Mouse (Mus musculus): ENCODE data around the gene Gm2000. TPM values are rescaled to one million over a fixed set of nuclear protein-coding genes. Genes with fewer than 3 reads are reported as not detected.
"Not testable (repeated sequence)": the region's sequence is repeated elsewhere in the genome, so short reads cannot be mapped to it uniquely, and the experiment has no call there.

Gene Gm2000
- 884 and 933 TPM in 2 replicates for polyA plus RNA-seq (2016; fragmentation: Nextera tagmentation; extraction: Ambion mirVana)

DNA sequence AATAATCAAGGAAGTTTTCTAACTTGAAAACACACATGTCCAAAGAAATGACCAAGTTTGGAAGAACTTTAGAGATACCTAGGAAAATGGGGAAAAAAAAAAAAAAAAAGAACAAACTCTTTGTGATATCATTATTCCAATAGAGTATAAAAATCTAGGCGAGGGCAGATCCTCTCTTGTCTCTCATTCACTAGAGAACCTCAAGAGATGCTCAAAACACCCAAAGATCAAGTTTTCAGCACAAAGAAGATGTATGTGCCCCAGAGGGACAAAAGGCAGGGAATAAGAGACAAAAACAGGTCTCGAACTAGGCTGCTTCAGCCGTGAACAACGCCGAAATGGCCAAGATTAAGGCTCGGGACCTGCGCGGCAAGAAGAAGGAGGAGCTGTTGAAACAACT is at the start of gene Gm2000:
Gene Gm2000, plus strand, starts transcription at position 301 of the 400 bp plus-strand sequence.
- Histone ChIP-seq H3K27me3 (replicated peaks; ENCODE audit: low read depth, poor library complexity, severe bottlenecking) (no peaks in the 10 kb centered on the region), H3K9me3 (0 out of 2 replicates have a peak, but pooled peaks cover 4% of the 10 kb centered on the region), H3K36me3 (replicated peaks) (no peaks in the 10 kb centered on the region), H3K4me1 (no peaks in the 10 kb centered on the region), H3K4me3 (no peak within 1 kb of the TSS), H3K27ac (replicated peaks) (no peak within 1 kb of the TSS)
- DNase-seq (ENCODE audit: low spot score), result no peak
- 90% methylated on average over 8 of the region's 8 CpGs for WGBS

DNA sequence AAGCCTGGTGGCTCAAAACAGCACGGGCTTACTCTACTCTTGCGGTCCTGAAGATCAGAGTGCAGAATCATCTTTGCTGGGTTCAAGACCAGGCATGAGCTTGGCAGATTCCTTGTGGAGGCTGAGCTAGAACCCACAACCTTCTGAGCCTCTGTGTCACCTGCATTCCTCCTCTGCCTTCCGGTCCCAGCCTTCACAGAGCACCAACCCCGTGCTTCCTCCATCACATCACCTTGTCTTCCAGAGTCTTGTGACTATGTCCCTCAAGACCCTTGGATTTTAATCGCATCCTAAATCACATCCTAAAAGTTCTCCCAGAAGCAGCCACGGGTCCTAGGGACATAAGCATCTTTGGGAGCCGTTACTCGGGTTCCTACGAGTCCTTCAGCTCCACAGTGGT is 42.7 kb upstream of the Gm2000 start:
- H3K4me3 ChIP-seq, result no peak overlapping the region
- no peak for DNase-seq (ENCODE audit: low spot score)
- WGBS, result 90% methylated on average over 9 of the region's 9 CpGs
- H3K27me3 ChIP-seq (replicated peaks; ENCODE audit: low read depth, poor library complexity, severe bottlenecking), result no peaks in the 10 kb centered on the region
- no peaks in the 10 kb centered on the region for H3K36me3 ChIP-seq (replicated peaks)
- no peaks in the 10 kb centered on the region for H3K9me3 ChIP-seq
- no peak overlapping the region for H3K27ac ChIP-seq (replicated peaks)
- no peaks in the 10 kb centered on the region for H3K4me1 ChIP-seq

DNA sequence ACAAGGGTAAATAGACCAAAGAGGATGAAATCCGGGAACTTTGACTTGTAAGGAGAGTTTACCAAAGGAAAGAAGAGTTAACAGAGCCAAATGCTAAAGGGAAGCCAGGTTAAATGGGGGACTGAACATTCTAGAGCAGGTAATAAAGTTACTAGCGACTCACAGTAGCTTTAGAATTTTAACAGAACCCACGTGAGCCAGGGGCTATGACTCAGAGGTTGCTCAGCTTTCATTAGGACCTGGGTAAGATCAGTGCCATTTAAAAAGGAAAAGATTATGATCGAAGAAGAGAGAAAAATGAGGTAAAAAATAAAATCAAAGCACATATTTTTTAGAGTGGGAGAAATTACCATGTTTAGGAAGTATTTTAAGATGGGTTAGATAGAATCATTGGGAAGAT is 25.0 kb upstream of the Gm2000 start:
- 83% methylated on average over 4 of the region's 4 CpGs for WGBS
- no peaks in the 10 kb centered on the region for H3K9me3 ChIP-seq
- no peak overlapping the region for H3K27ac ChIP-seq (replicated peaks)
- H3K4me3 ChIP-seq, result no peak overlapping the region
- DNase-seq (ENCODE audit: low spot score), result no peak
- H3K27me3 ChIP-seq (replicated peaks; ENCODE audit: low read depth, poor library complexity, severe bottlenecking), result no peaks in the 10 kb centered on the region
- no peaks in the 10 kb centered on the region for H3K4me1 ChIP-seq
- H3K36me3 ChIP-seq (replicated peaks), result no peaks in the 10 kb centered on the region

DNA sequence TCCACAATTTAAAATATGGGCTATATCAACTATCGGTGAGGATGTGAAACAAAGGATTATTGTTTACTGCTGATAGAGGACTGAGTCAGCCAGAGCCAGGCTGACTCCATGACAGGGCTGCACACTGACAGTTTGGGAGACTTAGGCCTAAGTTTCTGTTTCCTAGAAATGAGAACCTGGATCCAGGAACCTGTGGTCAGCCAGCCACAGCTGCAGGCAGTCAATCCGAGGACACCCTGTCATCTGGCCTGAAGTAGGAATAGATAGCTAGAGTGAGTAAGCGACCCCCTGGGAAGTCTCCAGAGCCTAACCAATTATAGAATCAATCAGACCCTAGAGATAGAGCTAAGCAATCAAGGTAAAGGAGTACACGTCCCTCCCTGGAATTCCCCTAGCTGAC is 21.4 kb upstream of the Gm2000 start:
- Histone ChIP-seq H3K4me1 (no peaks in the 10 kb centered on the region), H3K27me3 (replicated peaks; ENCODE audit: low read depth, poor library complexity, severe bottlenecking) (no peaks in the 10 kb centered on the region), H3K36me3 (replicated peaks) (no peaks in the 10 kb centered on the region), H3K4me3 (no peak overlapping the region), H3K27ac (replicated peaks) (no peak overlapping the region), H3K9me3 (no peaks in the 10 kb centered on the region)
- 63% methylated on average over 4 of the region's 4 CpGs for WGBS
- DNase-seq (ENCODE audit: low spot score), result no peak

DNA sequence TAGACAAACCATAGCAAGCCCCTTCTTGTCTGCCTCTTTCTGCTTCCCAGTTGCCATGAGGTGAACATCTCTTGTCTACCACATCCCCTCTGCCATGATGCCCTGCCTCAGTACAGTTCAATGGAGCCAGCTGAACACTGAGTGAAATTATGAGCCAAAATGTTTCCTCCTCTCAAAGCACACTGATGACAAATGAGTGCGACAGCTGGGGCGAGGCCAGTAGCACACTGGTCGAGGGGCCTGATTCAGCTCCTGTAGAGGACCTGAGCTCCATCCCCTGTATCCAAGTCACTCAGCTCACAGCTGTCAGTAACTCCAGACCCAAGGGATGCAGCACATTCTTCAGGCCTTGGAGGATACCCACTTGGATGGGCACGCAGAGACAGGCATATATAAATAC is 20.2 kb upstream of the Gm2000 start:
- Histone ChIP-seq H3K36me3 (replicated peaks) (no peaks in the 10 kb centered on the region), H3K4me3 (no peak overlapping the region), H3K27me3 (replicated peaks; ENCODE audit: low read depth, poor library complexity, severe bottlenecking) (no peaks in the 10 kb centered on the region), H3K4me1 (no peaks in the 10 kb centered on the region), H3K27ac (replicated peaks) (no peak overlapping the region), H3K9me3 (no peaks in the 10 kb centered on the region)
- 90% methylated on average over 4 of the region's 4 CpGs for WGBS
- DNase-seq (ENCODE audit: low spot score), result no peak

DNA sequence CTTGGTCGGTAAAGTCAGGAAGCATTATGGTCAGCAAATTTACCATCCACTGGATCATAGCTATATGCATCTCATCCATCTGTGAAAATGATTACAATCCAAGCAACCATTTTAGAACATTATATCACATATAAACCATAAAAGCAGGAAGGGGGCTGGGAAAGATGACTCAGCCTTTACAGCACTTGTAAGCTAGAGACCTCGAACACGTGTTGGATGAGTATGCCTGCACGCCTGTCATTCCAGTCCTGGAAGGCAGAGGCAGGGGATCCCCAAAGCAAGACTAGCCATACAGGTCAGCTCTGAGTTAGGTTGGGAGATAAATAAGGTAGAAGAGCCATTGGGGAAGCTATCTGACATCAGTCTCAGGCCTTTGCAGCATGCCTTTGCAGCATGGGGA is 16.8 kb upstream of the Gm2000 start:
- Histone ChIP-seq H3K9me3 (no peaks in the 10 kb centered on the region), H3K27me3 (replicated peaks; ENCODE audit: low read depth, poor library complexity, severe bottlenecking) (no peaks in the 10 kb centered on the region), H3K4me1 (no peaks in the 10 kb centered on the region), H3K4me3 (no peak overlapping the region), H3K36me3 (replicated peaks) (no peaks in the 10 kb centered on the region), H3K27ac (replicated peaks) (no peak overlapping the region)
- no peak for DNase-seq (ENCODE audit: low spot score)
- 84% methylated on average over 4 of the region's 4 CpGs for WGBS

DNA sequence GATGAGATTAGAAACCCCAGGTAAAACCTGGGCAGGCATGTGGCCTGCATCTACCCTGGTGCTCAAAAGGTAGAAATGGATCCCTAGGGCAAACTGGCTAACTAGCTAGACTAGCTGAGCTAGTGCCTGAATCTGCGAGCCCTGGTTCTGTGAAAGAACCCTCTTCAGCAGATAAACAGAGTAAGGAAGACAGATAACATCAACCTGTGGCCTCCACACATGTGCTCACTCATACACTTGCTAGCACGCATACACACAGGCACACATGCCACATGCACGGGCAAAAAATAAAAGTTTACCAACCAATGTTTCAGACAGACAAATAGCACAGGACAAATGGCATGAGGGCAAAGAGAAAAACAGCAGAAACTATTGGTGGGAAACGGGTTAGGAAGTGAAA is 15.4 kb upstream of the Gm2000 start:
- WGBS, result 83% methylated on average over 4 of the region's 4 CpGs

DNA sequence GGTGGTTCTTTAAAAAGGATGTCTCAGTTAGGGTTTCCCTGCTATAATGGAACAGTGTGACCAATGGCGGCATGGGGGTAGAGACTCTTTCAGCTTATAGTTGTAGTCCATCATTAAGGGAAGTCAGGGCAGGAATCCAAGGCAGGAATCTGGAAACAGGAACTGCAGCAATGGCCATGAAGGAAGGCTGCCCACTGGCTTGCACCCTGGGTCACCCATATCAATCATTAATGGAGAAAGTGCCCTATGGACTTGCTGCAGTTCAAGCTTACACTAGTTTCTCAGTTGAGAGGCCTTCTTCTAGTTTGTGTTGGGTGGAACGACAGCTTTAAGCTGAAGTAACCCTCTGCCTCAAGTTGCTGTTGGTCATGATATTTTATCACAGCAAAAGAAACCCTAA is 13.4 kb upstream of the Gm2000 start:
- no peaks in the 10 kb centered on the region for H3K9me3 ChIP-seq
- no peak for DNase-seq (ENCODE audit: low spot score)
- H3K27me3 ChIP-seq (replicated peaks; ENCODE audit: low read depth, poor library complexity, severe bottlenecking), result no peaks in the 10 kb centered on the region
- 85% methylated on average over 2 of the region's 2 CpGs for WGBS
- H3K4me3 ChIP-seq, result no peak overlapping the region
- H3K4me1 ChIP-seq, result no peaks in the 10 kb centered on the region
- H3K27ac ChIP-seq (replicated peaks), result no peak overlapping the region
- no peaks in the 10 kb centered on the region for H3K36me3 ChIP-seq (replicated peaks)

More for the DNA sequence above, 15.4 kb upstream of the Gm2000 start:
- no peaks in the 10 kb centered on the region for H3K9me3 ChIP-seq
- H3K27ac ChIP-seq (replicated peaks), result no peak overlapping the region
- no peak overlapping the region for H3K4me3 ChIP-seq
- no peaks in the 10 kb centered on the region for H3K4me1 ChIP-seq
- no peaks in the 10 kb centered on the region for H3K36me3 ChIP-seq (replicated peaks)
- no peak for DNase-seq (ENCODE audit: low spot score)
- no peaks in the 10 kb centered on the region for H3K27me3 ChIP-seq (replicated peaks; ENCODE audit: low read depth, poor library complexity, severe bottlenecking)

DNA sequence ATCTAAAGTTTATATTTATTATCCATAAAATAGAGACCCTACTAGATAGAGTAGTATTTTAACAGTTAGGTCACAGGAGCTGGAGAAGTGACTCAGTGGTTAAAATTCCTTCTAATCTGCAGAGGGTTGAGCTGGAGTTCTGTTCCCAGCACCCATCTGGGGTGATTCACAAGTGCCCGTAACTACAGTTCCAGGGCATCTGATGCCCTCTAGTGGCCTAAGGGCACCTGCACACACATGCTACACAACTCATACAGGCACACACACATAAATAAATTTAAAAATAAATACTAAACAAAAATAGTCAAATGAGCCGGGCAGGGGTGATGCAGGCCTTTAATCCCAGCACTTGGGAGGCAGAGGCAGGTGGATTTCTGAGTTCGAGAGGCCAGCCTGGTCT is 15.4 kb downstream of the Gm2000 start:
- Histone ChIP-seq H3K36me3 (replicated peaks) (no peaks in the 10 kb centered on the region), H3K4me1 (no peaks in the 10 kb centered on the region), H3K4me3 (no peak overlapping the region), H3K27me3 (replicated peaks; ENCODE audit: low read depth, poor library complexity, severe bottlenecking) (no peaks in the 10 kb centered on the region), H3K9me3 (no peaks in the 10 kb centered on the region), H3K27ac (replicated peaks) (no peak overlapping the region)
- no peak for DNase-seq (ENCODE audit: low spot score)
- 92% methylated on average over 3 of the region's 3 CpGs for WGBS

DNA sequence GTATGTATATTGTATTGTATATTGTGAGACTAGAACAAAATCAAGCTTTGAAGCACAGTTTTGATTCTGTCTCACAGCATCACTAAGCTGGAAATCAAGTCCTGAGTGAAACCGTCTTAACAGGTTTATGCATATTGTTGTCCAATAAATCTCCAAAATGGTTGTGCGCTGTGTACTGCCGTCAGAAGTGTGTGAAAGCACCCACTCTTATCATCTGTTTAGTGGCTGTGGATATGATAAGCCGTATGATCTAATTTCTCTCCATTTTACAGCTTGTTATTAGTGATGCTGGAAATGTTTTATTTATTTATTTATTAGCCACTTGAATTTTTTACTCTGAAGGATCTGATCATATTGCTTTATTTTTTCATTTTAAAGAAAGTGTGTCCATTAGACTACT is 20.4 kb downstream of the Gm2000 start:
- H3K27ac ChIP-seq (replicated peaks), result no peak overlapping the region
- H3K4me3 ChIP-seq, result no peak overlapping the region
- 90% methylated on average over 4 of the region's 4 CpGs for WGBS

DNA sequence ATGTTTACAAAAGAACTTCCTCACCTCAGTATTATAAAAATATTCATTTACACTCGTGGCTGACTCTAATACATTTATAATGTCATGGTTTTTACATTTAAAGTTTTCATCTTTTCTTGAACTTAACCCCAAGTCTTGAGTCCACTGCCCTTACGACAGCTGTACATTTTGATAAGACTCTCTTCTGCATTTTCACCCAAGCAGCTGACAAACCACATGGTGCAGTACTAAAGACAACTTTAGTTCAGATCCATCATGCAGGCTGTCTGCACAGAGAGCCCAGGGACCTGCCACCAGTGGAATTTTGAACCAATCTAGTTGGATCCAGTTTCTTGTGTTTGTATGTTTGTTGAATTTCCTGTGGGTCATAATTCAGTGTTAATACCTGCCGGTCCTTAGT is 21.0 kb downstream of the Gm2000 start:
- H3K27me3 ChIP-seq (replicated peaks; ENCODE audit: low read depth, poor library complexity, severe bottlenecking), result no peaks in the 10 kb centered on the region
- WGBS, result 76% methylated on average over 3 of the region's 3 CpGs

More for the DNA sequence above, 20.4 kb downstream of the Gm2000 start:
- no peaks in the 10 kb centered on the region for H3K27me3 ChIP-seq (replicated peaks; ENCODE audit: low read depth, poor library complexity, severe bottlenecking)
- no peaks in the 10 kb centered on the region for H3K4me1 ChIP-seq
- no peaks in the 10 kb centered on the region for H3K9me3 ChIP-seq
- DNase-seq (ENCODE audit: low spot score), result no peak
- no peaks in the 10 kb centered on the region for H3K36me3 ChIP-seq (replicated peaks)

DNA sequence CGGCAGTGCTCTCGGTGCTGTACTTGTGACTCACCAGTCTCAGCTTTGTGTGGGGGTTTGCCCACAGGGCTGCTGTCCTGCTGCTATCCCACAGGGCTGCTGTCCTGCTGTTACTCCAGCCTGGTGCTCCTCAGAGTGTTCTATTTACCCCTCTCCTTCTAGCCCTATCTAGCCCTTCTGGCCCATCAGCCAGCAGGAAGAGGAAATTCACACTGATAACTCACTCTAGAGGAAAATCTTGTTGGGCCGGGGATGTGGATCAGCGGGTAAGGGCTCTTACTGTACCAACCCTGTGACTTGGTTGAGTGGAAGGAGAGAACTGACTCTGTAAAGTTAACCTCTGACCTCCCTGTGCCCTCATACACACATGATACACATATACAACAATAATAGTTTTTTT is 27.3 kb downstream of the Gm2000 start:
- no peaks in the 10 kb centered on the region for H3K36me3 ChIP-seq (replicated peaks)
- H3K4me3 ChIP-seq, result no peak overlapping the region
- 83% methylated on average over 4 of the region's 4 CpGs for WGBS
- DNase-seq (ENCODE audit: low spot score), result no peak
- H3K4me1 ChIP-seq, result no peaks in the 10 kb centered on the region
- no peaks in the 10 kb centered on the region for H3K9me3 ChIP-seq
- no peak overlapping the region for H3K27ac ChIP-seq (replicated peaks)
- no peaks in the 10 kb centered on the region for H3K27me3 ChIP-seq (replicated peaks; ENCODE audit: low read depth, poor library complexity, severe bottlenecking)

More for the DNA sequence above, 21.0 kb downstream of the Gm2000 start:
- Histone ChIP-seq H3K4me1 (no peaks in the 10 kb centered on the region), H3K27ac (replicated peaks) (no peak overlapping the region), H3K36me3 (replicated peaks) (no peaks in the 10 kb centered on the region), H3K4me3 (no peak overlapping the region), H3K9me3 (no peaks in the 10 kb centered on the region)
- no peak for DNase-seq (ENCODE audit: low spot score)

DNA sequence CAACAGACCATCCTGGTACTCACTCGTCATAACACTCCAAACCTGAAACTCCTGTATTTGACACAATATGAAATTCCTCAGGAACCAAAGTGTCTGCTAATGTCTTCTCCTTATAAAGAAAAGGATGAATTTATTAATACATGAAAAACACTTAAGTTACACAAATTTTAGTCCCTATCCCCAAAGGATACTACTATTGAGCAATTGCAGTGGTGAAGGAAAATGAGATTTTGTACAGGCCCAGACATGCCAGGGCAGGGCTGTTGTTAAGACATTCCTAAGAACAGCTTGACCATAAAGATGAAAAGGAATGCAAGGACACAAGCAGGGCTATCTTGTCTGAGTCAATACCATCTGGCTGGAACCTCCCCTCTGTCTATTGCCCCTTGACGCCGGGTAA is 34.3 kb downstream of the Gm2000 start:
- WGBS, result 90% methylated on average over 3 of the region's 3 CpGs
- H3K27me3 ChIP-seq (replicated peaks; ENCODE audit: low read depth, poor library complexity, severe bottlenecking); H3K9me3 ChIP-seq; H3K4me1 ChIP-seq; H3K4me3 ChIP-seq; DNase-seq (ENCODE audit: low spot score); H3K36me3 ChIP-seq (replicated peaks); H3K27ac ChIP-seq (replicated peaks): not testable (repeated sequence)

DNA sequence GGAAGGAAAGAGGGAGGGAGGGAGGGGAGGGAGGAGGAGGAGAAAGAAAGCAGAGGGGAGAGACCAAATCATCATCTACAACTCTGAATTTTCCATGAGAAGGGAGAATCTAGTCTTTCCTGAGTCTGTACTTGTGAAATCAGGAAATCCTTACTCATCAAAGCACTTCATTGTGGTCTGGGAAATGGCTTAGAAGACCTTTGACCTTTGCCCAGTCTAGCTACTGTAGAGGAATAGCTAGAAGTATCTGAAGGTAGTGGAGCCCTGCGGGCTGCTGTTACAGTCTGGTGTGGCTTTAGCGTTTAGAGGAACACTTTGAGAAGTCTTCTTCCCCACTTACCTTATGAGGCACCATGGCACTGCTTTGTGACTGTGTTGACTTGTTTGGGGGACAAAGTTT is 36.7 kb downstream of the Gm2000 start:
- DNase-seq (ENCODE audit: low spot score), result no peak
- H3K27me3 ChIP-seq (replicated peaks; ENCODE audit: low read depth, poor library complexity, severe bottlenecking), result no peaks in the 10 kb centered on the region
- H3K36me3 ChIP-seq (replicated peaks), result no peaks in the 10 kb centered on the region
- 31% methylated on average over 2 of the region's 2 CpGs for WGBS
- no peak overlapping the region for H3K27ac ChIP-seq (replicated peaks)
- no peaks in the 10 kb centered on the region for H3K9me3 ChIP-seq
- no peaks in the 10 kb centered on the region for H3K4me1 ChIP-seq
- H3K4me3 ChIP-seq, result no peak overlapping the region

Data from embryonic facial prominence, embryonic 10.5 days (tissue).